Mouse (Mus musculus): Measurements from ENCODE around the gene Med18. TPM values are rescaled to one million over a fixed set of nuclear protein-coding genes. Genes with fewer than 3 reads are reported as not detected.

Med18 gene
- polyA plus RNA-seq, 1 experiment from 2014 or later, result 20.9 TPM

- Histone ChIP-seq H3K9me3 (replicated peaks; ENCODE audit: low read length) (no peaks in the 10 kb centered on the region), H3K4me1 (replicated peaks; ENCODE audit: insufficient read depth, low read length) (no peaks in the 10 kb centered on the region; the same call in 1 of the 2 replicates)
- DNase-seq (ENCODE audit: low spot score), result no peak
Observed at GRCm38 (mm10) chr4:132491748-132492147, 28.0 kb upstream of the Med18 start.

GRCm38 (mm10) chr4:132491057-132491456 lies 27.3 kb upstream of the Med18 start:
- no peak overlapping the region for H3K9ac ChIP-seq (ENCODE audit: low read depth, low read length)

More at GRCm38 (mm10) chr4:132491748-132492147, 28.0 kb upstream of the Med18 start:
- H3K4me2 ChIP-seq (ENCODE audit: low read length), result no peak overlapping the region
- H3K36me3 ChIP-seq (ENCODE audit: insufficient read depth, low read length), result peaks cover 38% of the 10 kb centered on the region
- H3K4me3 ChIP-seq (replicated peaks; ENCODE audit: low read depth, low read length), result no peak overlapping the region
- H3K27me3 ChIP-seq (ENCODE audit: insufficient read depth, low read length), result no peaks in the 10 kb centered on the region
- TF ChIP-seq CTCF (IDR thresholded peaks at IDR 0.05; ENCODE audit: low read depth), result no peak
- ATAC-seq (replicated peaks; ENCODE audit: low FRiP score, low read depth), result peak; percentile 71
- no peak overlapping the region for H3K9ac ChIP-seq (ENCODE audit: low read depth, low read length)
- 63% methylated on average over 6 of the region's 6 CpGs for WGBS
- H3K27ac ChIP-seq, result 0 out of 2 replicates have a peak overlapping the region, but pooled peaks have one; percentile 50

GRCm38 (mm10) chr4:132490273-132491010 lies 26.7 kb upstream of the Med18 start:
- Histone ChIP-seq H3K4me2 (ENCODE audit: low read length) (no peak overlapping the region), H3K9ac (ENCODE audit: low read depth, low read length) (no peak overlapping the region), H3K27ac (no peak overlapping the region), H3K9me3 (replicated peaks; ENCODE audit: low read length) (no peaks in the 10 kb centered on the region), H3K4me1 (replicated peaks; ENCODE audit: insufficient read depth, low read length) (no peaks in the 10 kb centered on the region; the same call in 1 of the 2 replicates), H3K4me3 (replicated peaks; ENCODE audit: low read depth, low read length) (no peak overlapping the region), H3K36me3 (ENCODE audit: insufficient read depth, low read length) (peaks cover 26% of the 10 kb centered on the region), H3K27me3 (ENCODE audit: insufficient read depth, low read length) (no peaks in the 10 kb centered on the region)
- TF ChIP-seq CTCF (IDR thresholded peaks at IDR 0.05; ENCODE audit: low read depth), result no peak
- WGBS, result 91% methylated on average over 15 of the region's 15 CpGs
- no peak for DNase-seq (ENCODE audit: low spot score)
- ATAC-seq (replicated peaks; ENCODE audit: low FRiP score, low read depth), result no peak

More at GRCm38 (mm10) chr4:132491057-132491456, 27.3 kb upstream of the Med18 start:
- no peak overlapping the region for H3K27ac ChIP-seq
- H3K36me3 ChIP-seq (ENCODE audit: insufficient read depth, low read length), result peaks cover 31% of the 10 kb centered on the region
- no peak overlapping the region for H3K4me3 ChIP-seq (replicated peaks; ENCODE audit: low read depth, low read length)
- no peak overlapping the region for H3K4me2 ChIP-seq (ENCODE audit: low read length)
- ATAC-seq (replicated peaks; ENCODE audit: low FRiP score, low read depth), result no peak
- no peaks in the 10 kb centered on the region for H3K27me3 ChIP-seq (ENCODE audit: insufficient read depth, low read length)
- no peaks in the 10 kb centered on the region; the same call in 1 of the 2 replicates for H3K4me1 ChIP-seq (replicated peaks; ENCODE audit: insufficient read depth, low read length)
- TF ChIP-seq CTCF (IDR thresholded peaks at IDR 0.05; ENCODE audit: low read depth), result no peak
- DNase-seq (ENCODE audit: low spot score), result no peak
- H3K9me3 ChIP-seq (replicated peaks; ENCODE audit: low read length), result no peaks in the 10 kb centered on the region
- WGBS, result 89% methylated on average over 8 of the region's 8 CpGs

- TF ChIP-seq CTCF (IDR thresholded peaks at IDR 0.05; ENCODE audit: low read depth), result no peak
- no peak for DNase-seq (ENCODE audit: low spot score)
- WGBS, result 55% methylated on average over 6 of the region's 6 CpGs
- no peaks in the 10 kb centered on the region; the same call in 1 of the 2 replicates for H3K4me1 ChIP-seq (replicated peaks; ENCODE audit: insufficient read depth, low read length)
- H3K36me3 ChIP-seq (ENCODE audit: insufficient read depth, low read length), result peaks cover 13% of the 10 kb centered on the region; the same call in 1 of the 2 replicates
- no peak overlapping the region for H3K4me3 ChIP-seq (replicated peaks; ENCODE audit: low read depth, low read length)
- no peak for ATAC-seq (replicated peaks; ENCODE audit: low FRiP score, low read depth)
- no peaks in the 10 kb centered on the region for H3K9me3 ChIP-seq (replicated peaks; ENCODE audit: low read length)
- no peaks in the 10 kb centered on the region for H3K27me3 ChIP-seq (ENCODE audit: insufficient read depth, low read length)
- H3K9ac ChIP-seq (ENCODE audit: low read depth, low read length), result no peak overlapping the region
- no peak overlapping the region for H3K27ac ChIP-seq
- no peak overlapping the region for H3K4me2 ChIP-seq (ENCODE audit: low read length)
Observed at GRCm38 (mm10) chr4:132488976-132489375, 25.3 kb upstream of the Med18 start.

GRCm38 (mm10) chr4:132488521-132488920 lies 24.8 kb upstream of the Med18 start:
- ATAC-seq (replicated peaks; ENCODE audit: low FRiP score, low read depth), result no peak
- no peak overlapping the region for H3K9ac ChIP-seq (ENCODE audit: low read depth, low read length)
- H3K4me2 ChIP-seq (ENCODE audit: low read length), result no peak overlapping the region
- H3K27me3 ChIP-seq (ENCODE audit: insufficient read depth, low read length), result no peaks in the 10 kb centered on the region
- no peak for DNase-seq (ENCODE audit: low spot score)
- no peaks in the 10 kb centered on the region for H3K9me3 ChIP-seq (replicated peaks; ENCODE audit: low read length)
- H3K4me1 ChIP-seq (replicated peaks; ENCODE audit: insufficient read depth, low read length), result no peaks in the 10 kb centered on the region; the same call in 1 of the 2 replicates
- peaks cover 10% of the 10 kb centered on the region; the same call in 1 of the 2 replicates for H3K36me3 ChIP-seq (ENCODE audit: insufficient read depth, low read length)
- no peak overlapping the region for H3K27ac ChIP-seq
- no peak overlapping the region for H3K4me3 ChIP-seq (replicated peaks; ENCODE audit: low read depth, low read length)
- 84% methylated on average over 3 of the region's 3 CpGs for WGBS
- TF ChIP-seq CTCF (IDR thresholded peaks at IDR 0.05; ENCODE audit: low read depth), result no peak

- WGBS, result 65% methylated on average over 5 of the region's 5 CpGs
- no peak overlapping the region for H3K4me3 ChIP-seq (replicated peaks; ENCODE audit: low read depth, low read length)
- no peaks in the 10 kb centered on the region for H3K36me3 ChIP-seq (ENCODE audit: insufficient read depth, low read length)
- no peak overlapping the region for H3K9ac ChIP-seq (ENCODE audit: low read depth, low read length)
- H3K27me3 ChIP-seq (ENCODE audit: insufficient read depth, low read length), result no peaks in the 10 kb centered on the region
- TF ChIP-seq CTCF (IDR thresholded peaks at IDR 0.05; ENCODE audit: low read depth), result no peak
- no peak overlapping the region for H3K27ac ChIP-seq
- no peak overlapping the region for H3K4me2 ChIP-seq (ENCODE audit: low read length)
- no peaks in the 10 kb centered on the region for H3K9me3 ChIP-seq (replicated peaks; ENCODE audit: low read length)
- DNase-seq (ENCODE audit: low spot score) (no peak), ATAC-seq (replicated peaks; ENCODE audit: low FRiP score, low read depth) (no peak)
- H3K4me1 ChIP-seq (replicated peaks; ENCODE audit: insufficient read depth, low read length), result no peaks in the 10 kb centered on the region
Observed at GRCm38 (mm10) chr4:132484820-132485219, 21.1 kb upstream of the Med18 start.
